Comparison of ENCODE assay signal across 20 mouse cellular contexts in genomic region chr11:110101437-110101836, GRCm38 (mm10). TPM values are rescaled to one million over a fixed set of nuclear protein-coding genes. Genes with fewer than 3 reads are reported as not detected.
"Had no signal": no experiment of that assay in that cellular context is flagged by ENCODE, and none has a peak within 500 bp of the region (broad histone marks: within the 10 kb centered on the region; RNA-seq: fewer than 3 reads in every experiment).

No protein-coding gene starts in this region.

- DNase-seq: lung, adult 18-20 months; lung, postnatal 10 days; lung, postnatal 4 days; midbrain, embryonic 14.5 days; right cerebral cortex, postnatal 25 days; right cerebral cortex, postnatal 4 days; spleen, adult 18-20 months; thymus, adult 2 months; thymus, postnatal 25 days; thymus, postnatal 4 days had no signal

- H3K4me2 ChIP-seq: lung, embryonic 14.5 days; midbrain, embryonic 12.5 days; neural tube, embryonic 12.5 days; stomach, embryonic 15.5 days had no signal

- H3K9ac ChIP-seq: lung, embryonic 14.5 days; midbrain, embryonic 12.5 days; neural tube, embryonic 12.5 days; stomach, embryonic 15.5 days had no signal

- H3K9me3 ChIP-seq: midbrain, embryonic 10.5 days; neural tube, embryonic 12.5 days; stomach, embryonic 15.5 days had no signal

- H3K4me3 ChIP-seq: midbrain, embryonic 10.5 days; midbrain, embryonic 12.5 days; myocyte; neural tube, embryonic 12.5 days; stomach, embryonic 15.5 days had no signal

- H3K27me3 ChIP-seq: midbrain, embryonic 12.5 days; neural tube, embryonic 12.5 days; stomach, embryonic 15.5 days had no signal

- ATAC-seq: midbrain, embryonic 16.5 days had no signal

- H3K36me3 ChIP-seq: midbrain, embryonic 10.5 days; midbrain, embryonic 12.5 days; neural tube, embryonic 12.5 days; stomach, embryonic 15.5 days had no signal

- H3K27ac ChIP-seq: midbrain, embryonic 10.5 days; midbrain, embryonic 12.5 days; neural tube, embryonic 12.5 days; stomach, embryonic 15.5 days; stomach, postnatal 0 days had no signal

- H3K4me1 ChIP-seq: midbrain, embryonic 10.5 days; midbrain, embryonic 12.5 days; neural tube, embryonic 12.5 days; stomach, embryonic 15.5 days had no signal

RNA-seq across cellular contexts. Expression of gene Abca8a, which starts 5.7 kb away (rescaled TPM):
- total RNA-seq: megakaryocyte-erythroid progenitor cell, adult 5-6 weeks; neutrophil, adult 5-6 weeks had no signal
- polyA plus RNA-seq: midbrain, embryonic 10.5 days; midbrain, embryonic 12.5 days had no signal
